Mouse (Mus musculus) heart, postnatal 25 days (tissue): ENCODE data around the gene Cpne9. TPM values are rescaled to one million over a fixed set of nuclear protein-coding genes. Genes with fewer than 3 reads are reported as not detected.

Experiments
- DNase-seq: peaks from one replicate; pipeline ENCODE4 v3.0.0; 2022; ENCODE audit warnings: low spot score
- intact Hi-C: fragments of 180-260 bp; cut with DNase I; formaldehyde crosslinking; loops from one replicate; pipeline ENCODE4 v1.15.1; 2025
- total RNA-seq, 2 experiments: library from RNA; stranded (reverse); gene quantifications; 2 replicates each; pipeline ENCODE4 v1.2.3; 2021

The Cpne9 gene
- not detected for total RNA-seq

GRCm38 (mm10) chr6:113282101-113282802 is at the start of gene Cpne9:
TSS of gene Cpne9 (plus strand) at chr6:113282307.
- intact Hi-C loops = no loop called here
- DNase-seq = no peak

DNA sequence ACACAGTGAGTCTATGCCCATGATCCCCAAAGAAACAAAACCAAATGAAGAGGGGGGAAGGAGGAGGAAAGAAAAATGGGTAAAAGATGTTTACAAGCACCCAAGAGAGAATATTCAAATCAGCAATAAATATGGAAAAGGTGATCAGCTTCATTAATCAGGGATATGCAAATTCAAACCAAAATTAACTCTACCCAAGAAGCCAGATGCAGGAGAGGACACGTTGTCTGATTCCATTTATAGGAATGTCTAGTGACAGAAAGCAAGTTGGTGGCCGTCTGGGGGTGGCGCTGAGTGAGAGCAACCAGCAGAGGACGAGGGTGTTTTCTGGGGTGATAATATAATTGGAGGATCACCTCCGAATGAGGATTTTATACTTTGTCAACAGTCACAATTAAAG is 47.0 kb upstream of the Cpne9 start:
- intact Hi-C loops = loop anchor here (5.0 kb wide), 4 partner anchors 63 to 237 kb away; partner anchors contain the start of gene Il17rc
- DNase-seq = no peak

GRCm38 (mm10) chr6:113237542-113238270 is 44.4 kb upstream of the Cpne9 start, which contains the start of gene Mtmr14:
TSS of gene Mtmr14 (plus strand) at chr6:113237843.
- peak; percentile 99 for DNase-seq
- intact Hi-C loops = loop anchor here (2.0 to 5.0 kb wide), 5 partner anchors 65 to 235 kb away; partner anchors contain the start of genes Il17rc and Thumpd3

- DNase-seq = no peak
- intact Hi-C loops = loop anchor here (2.0 to 5.0 kb wide), 5 partner anchors 64 to 234 kb away; partner anchors contain the start of genes Il17rc and Thumpd3
Measured at GRCm38 (mm10) chr6:113238442-113238841, 43.7 kb upstream of the Cpne9 start.

- DNase-seq = no peak
- intact Hi-C loops = no loop called here
Measured at GRCm38 (mm10) chr6:113242753-113243152, 39.4 kb upstream of the Cpne9 start.

DNA sequence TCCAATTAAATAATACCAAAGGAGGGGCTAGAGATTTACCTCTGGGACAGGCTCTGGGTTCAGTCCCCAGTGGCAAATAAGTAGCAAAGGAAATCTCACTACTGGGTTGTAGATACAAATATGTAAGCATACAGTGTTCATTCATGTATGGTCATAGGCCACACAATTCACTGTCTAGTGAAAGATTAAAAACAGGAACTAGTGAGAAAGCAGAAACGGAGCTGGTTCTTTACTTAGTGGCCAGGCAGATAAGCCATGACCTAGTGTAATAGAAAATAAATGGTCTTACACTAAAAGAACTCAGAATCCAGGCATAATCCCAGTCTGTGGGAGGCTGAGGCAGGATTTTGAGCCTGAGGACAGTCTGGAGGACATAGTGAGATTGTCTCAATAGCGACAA is 36.5 kb upstream of the Cpne9 start:
- DNase-seq = no peak
- intact Hi-C loops = no loop called here

DNA sequence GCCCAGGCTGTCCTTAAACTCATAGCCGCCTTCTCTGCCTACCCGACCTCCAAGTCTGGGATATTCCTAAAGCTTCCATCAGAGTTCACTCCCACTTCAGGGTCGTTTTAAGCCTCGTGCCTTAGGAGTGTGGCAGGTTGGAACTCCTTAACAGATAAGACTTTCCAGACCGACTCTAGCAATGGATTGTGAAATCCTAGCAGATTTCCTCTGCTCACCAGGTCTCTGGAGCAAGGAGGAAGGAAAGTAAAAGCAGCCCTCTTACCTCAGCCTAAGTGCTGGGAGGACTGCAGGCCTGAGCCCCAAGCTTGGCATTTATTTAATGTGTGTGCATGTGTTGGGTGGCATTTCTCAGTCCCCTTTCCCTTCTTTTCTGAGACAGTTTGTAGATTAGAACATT is 31.3 kb upstream of the Cpne9 start:
- no peak for DNase-seq
- intact Hi-C loops = no loop called here

GRCm38 (mm10) chr6:113251921-113252320 is 30.2 kb upstream of the Cpne9 start:
- intact Hi-C loops = no loop called here
- DNase-seq = no peak

GRCm38 (mm10) chr6:113254899-113255298 is 27.2 kb upstream of the Cpne9 start:
- no peak for DNase-seq
- intact Hi-C loops = no loop called here

GRCm38 (mm10) chr6:113261174-113261858 is 20.8 kb upstream of the Cpne9 start:
- intact Hi-C loops = no loop called here
- DNase-seq = no peak

GRCm38 (mm10) chr6:113263531-113263930 is 18.6 kb upstream of the Cpne9 start:
- intact Hi-C loops = no loop called here
- no peak for DNase-seq

GRCm38 (mm10) chr6:113264429-113264828 is 17.7 kb upstream of the Cpne9 start:
- intact Hi-C loops = no loop called here
- DNase-seq = no peak

DNA sequence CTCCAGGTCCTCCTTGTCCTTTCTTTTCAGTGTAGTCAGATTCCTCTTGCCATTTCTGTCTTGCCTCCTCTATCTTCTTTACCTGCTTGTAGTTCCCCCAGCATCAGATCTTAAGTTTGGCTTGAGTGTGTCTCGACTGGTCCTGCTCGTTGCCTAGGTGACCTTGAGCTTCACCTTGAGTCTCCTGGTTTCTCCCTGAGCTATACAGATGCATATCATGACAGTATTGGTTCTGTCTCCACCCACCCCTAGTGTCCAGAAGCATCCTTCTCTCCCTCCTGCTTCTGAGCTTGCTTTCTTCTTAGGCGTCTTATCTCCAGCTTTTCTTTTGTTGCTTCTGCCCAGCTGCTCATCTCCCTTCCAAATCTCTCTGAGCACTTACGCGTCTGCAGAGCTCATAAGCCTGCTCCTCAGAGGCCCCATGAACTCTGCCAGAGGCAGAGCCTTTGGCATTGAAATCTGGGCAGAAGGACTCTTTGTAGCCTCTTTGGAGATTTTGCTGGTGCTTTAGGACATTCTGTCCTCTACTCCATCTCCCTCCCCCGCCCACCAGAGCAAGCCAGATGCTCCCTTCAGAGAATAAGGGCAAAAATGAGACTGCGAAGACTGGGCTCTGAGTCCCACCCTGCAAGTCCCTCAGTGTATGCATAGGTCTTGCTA is 15.0 kb upstream of the Cpne9 start:
- DNase-seq = no peak
- intact Hi-C loops = no loop called here

DNA sequence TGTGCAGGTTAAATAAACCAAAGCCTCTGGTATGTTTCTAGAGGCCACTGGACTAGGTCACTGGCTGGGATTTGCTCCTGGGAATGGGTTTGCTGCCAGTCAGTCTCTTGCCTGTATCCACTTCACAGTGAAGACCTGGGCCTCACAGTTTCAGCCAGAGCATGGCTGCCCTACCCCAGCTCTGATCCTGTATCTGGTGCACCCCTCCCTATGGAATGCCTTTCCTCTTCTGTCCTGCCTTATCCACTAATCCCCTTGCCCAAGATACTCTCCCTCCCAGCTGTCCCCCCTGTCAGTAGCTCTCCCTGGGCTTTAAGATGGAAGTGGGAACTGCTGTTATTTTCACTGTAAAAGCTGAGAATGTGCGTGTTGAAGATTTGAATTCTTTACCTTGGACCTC is 14.1 kb upstream of the Cpne9 start:
- DNase-seq = no peak
- intact Hi-C loops = no loop called here

DNA sequence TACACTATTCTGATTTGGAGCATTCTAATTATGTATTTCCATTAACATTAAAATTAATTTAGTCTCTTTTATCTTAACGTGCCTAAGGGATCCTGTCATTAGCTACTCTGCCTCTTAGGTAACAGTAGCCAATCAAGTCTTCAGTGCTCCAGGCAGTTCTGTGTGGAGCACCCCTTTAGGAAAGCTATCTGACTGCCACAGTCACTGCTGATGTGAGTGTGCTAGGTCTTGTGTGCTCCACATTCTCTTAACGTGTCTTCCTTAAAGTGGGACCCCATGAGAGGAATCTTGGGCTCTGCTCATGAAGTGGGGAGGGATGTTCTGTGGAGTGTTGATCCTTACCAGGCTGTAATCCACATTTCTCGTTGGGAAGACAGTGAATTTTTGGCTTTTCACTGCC is 9.7 kb upstream of the Cpne9 start:
- no peak for DNase-seq
- intact Hi-C loops = no loop called here

GRCm38 (mm10) chr6:113276846-113277245 is 5.3 kb upstream of the Cpne9 start:
- no peak for DNase-seq
- intact Hi-C loops = no loop called here

GRCm38 (mm10) chr6:113281676-113282075 is 431 bp upstream of the Cpne9 start:
- no peak for DNase-seq
- intact Hi-C loops = no loop called here

- DNase-seq = no peak
- intact Hi-C loops = no loop called here
Measured at GRCm38 (mm10) chr6:113282969-113283368, 862 bp downstream of the Cpne9 start.

DNA sequence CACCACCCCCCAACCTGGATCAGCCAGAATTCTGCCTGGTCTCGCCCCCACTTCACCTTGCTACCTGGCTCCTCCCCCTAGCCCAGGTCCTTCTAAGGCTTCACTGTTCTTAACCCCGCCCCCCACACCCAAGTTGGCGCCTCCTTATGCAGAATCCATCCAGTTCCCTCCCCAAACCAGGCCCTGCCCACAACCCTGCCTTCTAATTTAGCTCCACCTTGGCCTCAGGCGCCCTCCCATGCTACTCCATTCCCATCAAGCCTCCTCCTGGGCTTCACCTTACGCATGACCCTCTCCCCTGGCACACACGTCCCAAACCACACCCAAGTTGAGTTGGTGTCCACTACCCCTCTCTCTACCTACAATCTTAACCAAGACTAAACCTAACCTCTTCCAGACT is 1.4 kb downstream of the Cpne9 start:
- intact Hi-C loops = no loop called here
- DNase-seq = no peak

DNA sequence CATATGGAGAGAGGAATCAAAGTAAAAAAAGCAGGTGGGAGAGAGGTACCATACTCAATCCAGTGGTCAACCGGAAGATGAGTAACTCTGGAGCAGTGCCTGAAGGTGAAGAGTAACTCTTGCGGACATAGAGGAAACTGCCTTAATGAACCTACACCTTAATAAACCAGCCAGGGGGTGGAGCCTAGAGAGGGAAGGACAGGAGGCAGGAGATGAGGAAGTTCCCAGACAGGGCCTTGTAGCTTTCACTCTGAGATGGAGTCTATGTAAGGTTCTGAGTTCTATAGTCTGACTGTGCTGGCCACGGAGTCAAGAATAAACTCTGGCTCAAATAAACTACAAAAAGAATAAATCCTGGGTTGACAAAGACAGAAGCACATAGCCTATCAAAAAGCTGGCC is 2.8 kb downstream of the Cpne9 start:
- DNase-seq = no peak
- intact Hi-C loops = no loop called here
